Mouse (Mus musculus) liver, postnatal 0 days (tissue): ENCODE results near the gene Fam228b. TPM values are rescaled to one million over a fixed set of nuclear protein-coding genes. Genes with fewer than 3 reads are reported as not detected.

Experiments used
- ATAC-seq: fragments of 200-750 bp; cut with Nextera tagmentation; 2 replicates; pipeline ENCODE4 v1.8.0; 2017; ENCODE audit warnings: mild to moderate bottlenecking, moderate library complexity
- DNase-seq: peaks from one replicate; pipeline ENCODE4 v3.0.0-alpha.2; 2016
- H3K27ac ChIP-seq: fragments of 300-500 bp; sonication (generic); 2 replicates; pipeline ENCODE4 v1.5.1; 2014; ENCODE audit warnings: antibody characterized with exemption, moderate library complexity, mild to moderate bottlenecking, low read depth
- H3K27me3 ChIP-seq: fragments of 300-500 bp; sonication (generic); 2 replicates; pipeline ENCODE4 v1.6.1; 2014; ENCODE audit warnings: low read length, control low read depth, mixed read lengths; ENCODE audit not compliant: insufficient read depth
- H3K36me3 ChIP-seq: fragments of 300-500 bp; sonication (generic); replicated peaks from 2 replicates; pipeline ENCODE4 v1.6.1; 2014; ENCODE audit warnings: mild to moderate bottlenecking, control low read depth, low read length, moderate library complexity, mixed read lengths; ENCODE audit not compliant: insufficient read depth
- H3K4me1 ChIP-seq: fragments of 300-500 bp; sonication (generic); 2 replicates; pipeline ENCODE4 v1.6.1; 2014; ENCODE audit warnings: antibody characterized with exemption, mild to moderate bottlenecking, control low read depth; ENCODE audit not compliant: insufficient read depth
- H3K4me2 ChIP-seq: fragments of 300-500 bp; sonication (generic); 2 replicates; pipeline ENCODE4 v1.6.1; 2014; ENCODE audit warnings: low read depth, mild to moderate bottlenecking, low read length, moderate library complexity, mixed read lengths
- H3K4me3 ChIP-seq: fragments of 300-500 bp; sonication (generic); 2 replicates; pipeline ENCODE4 v1.5.1; 2014; ENCODE audit warnings: low read depth, low read length
- H3K9ac ChIP-seq: fragments of 300-500 bp; sonication (generic); replicated peaks from 2 replicates; pipeline ENCODE4 v1.6.1; 2014; ENCODE audit warnings: mild to moderate bottlenecking, moderate library complexity
- H3K9me3 ChIP-seq: fragments of 300-500 bp; sonication (generic); 2 replicates; pipeline ENCODE4 v1.6.1; 2016; ENCODE audit warnings: mild to moderate bottlenecking, control low read depth, low read length, mixed read lengths
- CTCF ChIP-seq: sonication (generic); IDR thresholded peaks from 2 replicates; pipeline ENCODE4 v1.5.1; 2016; ENCODE audit warnings: antibody characterized with exemption, low read depth
- EP300 ChIP-seq: IDR thresholded peaks from 2 replicates; pipeline ENCODE4 v1.6.1; 2016; ENCODE audit warnings: antibody characterized with exemption, low read depth, mild to moderate bottlenecking
- WGBS: fragments of 180-500 bp; shearing (Covaris S2); extraction: QIAGEN DNeasy Blood & Tissue Kit; methylation state at CpG from one replicate; pipeline ENCODE4 v1.1.7; 2014; ENCODE audit not compliant: insufficient replicate concordance; 5-methylcytosine and 5-hydroxymethylcytosine counted together
- polyA plus RNA-seq: library from polyadenylated mRNA; unstranded; fragments of >200 nt; fragmentation: Nextera tagmentation; extraction: Ambion mirVana; gene quantifications from 2 replicates; pipeline ENCODE4 v1.2.1, GENCODE M21; 2015

Gene Fam228b
- polyA plus RNA-seq, 1 experiment from 2014 or later = 0.68 TPM

GRCm38 (mm10) chr12:4694534-4694933 is 74.5 kb downstream of the Fam228b start:
- H3K27ac ChIP-seq = no peak overlapping the region
- H3K4me2 ChIP-seq = no peak overlapping the region
- H3K9ac ChIP-seq = no peak overlapping the region
- peaks cover 15% of the 10 kb centered on the region for H3K36me3 ChIP-seq
- ATAC-seq = no peak
- no peaks in the 10 kb centered on the region for H3K4me1 ChIP-seq
- no peaks in the 10 kb centered on the region for H3K9me3 ChIP-seq
- H3K27me3 ChIP-seq = no peaks in the 10 kb centered on the region
- no peak for TF ChIP-seq EP300
- no peak for TF ChIP-seq CTCF
- 91% methylated on average over 1 of the region's 1 CpGs for WGBS
- no peak overlapping the region for H3K4me3 ChIP-seq
- DNase-seq = no peak

GRCm38 (mm10) chr12:4691193-4691592 is 77.9 kb downstream of the Fam228b start:
- DNase-seq = no peak
- TF ChIP-seq CTCF (no peak), EP300 (no peak)
- Histone ChIP-seq H3K4me1 (no peaks in the 10 kb centered on the region), H3K9me3 (no peaks in the 10 kb centered on the region), H3K27me3 (no peaks in the 10 kb centered on the region), H3K4me3 (no peak overlapping the region), H3K27ac (no peak overlapping the region), H3K36me3 (no peaks in the 10 kb centered on the region; the same call in 1 of the 2 replicates), H3K4me2 (no peak overlapping the region), H3K9ac (no peak overlapping the region)
- ATAC-seq = no peak
- 81% methylated on average over 3 of the region's 3 CpGs for WGBS

Other genes with a start within 250 kb of the Fam228b start
- gene Itsn2, start 176.6 kb downstream of the Fam228b start, polyA plus RNA-seq = 15.3 and 17.5 TPM in 2 replicates
- not detected in 2 replicates for gene Gm3625, start 176.3 kb downstream of the Fam228b start, polyA plus RNA-seq
- gene Fam228a, start 30.8 kb downstream of the Fam228b start, polyA plus RNA-seq = 0.07 TPM in 1 of 2 replicates, not detected in the other
- gene Pfn4, start 245 bp downstream of the Fam228b start, polyA plus RNA-seq = 0.60 and 0.72 TPM in 2 replicates
- gene Sf3b6, start 48.3 kb upstream of the Fam228b start, polyA plus RNA-seq = 130 and 135 TPM in 2 replicates
- gene Fkbp1b, start 72.3 kb upstream of the Fam228b start, polyA plus RNA-seq = 3.1 and 4.6 TPM in 2 replicates
- gene Wdcp, start 74.0 kb upstream of the Fam228b start, polyA plus RNA-seq = 8.4 and 9.4 TPM in 2 replicates
- gene Mfsd2b, start 105.1 kb upstream of the Fam228b start, polyA plus RNA-seq = 24.8 and 28.0 TPM in 2 replicates
- gene Ubxn2a, start 138.4 kb upstream of the Fam228b start, polyA plus RNA-seq = 19.7 and 22.0 TPM in 2 replicates
- gene Atad2b, start 148.1 kb upstream of the Fam228b start, polyA plus RNA-seq = 4.1 and 4.7 TPM in 2 replicates